Mouse (Mus musculus) common myeloid progenitor, adult 5-6 weeks (primary cell): ENCODE measurements around the gene Klrb1b. TPM values are rescaled to one million over a fixed set of nuclear protein-coding genes. Genes with fewer than 3 reads are reported as not detected.

ENCODE experiments used
- ATAC-seq: replicated peaks from 2 replicates; pipeline ENCODE4 v1.8.0; 2016; ENCODE audit warnings: low read depth, mild to moderate bottlenecking, moderate TSS enrichment, inconsistent platforms; ENCODE audit not compliant: poor library complexity, severe bottlenecking
- total RNA-seq: library from RNA; stranded (forward); fragments of 200-1000, 187-1606 nt; gene quantifications from 2 replicates; pipeline ENCODE4 v1.2.3, GENCODE M21; 2017

The Klrb1b gene
- total RNA-seq, 1 experiment from 2014 or later, result not detected

GRCm38 (mm10) chr6:128764598-128764997, 61.5 kb downstream of the Klrb1b start:
- no peak for ATAC-seq

GRCm38 (mm10) chr6:128763736-128764523, 62.2 kb downstream of the Klrb1b start:
- ATAC-seq, result peak; percentile 76

Other genes with a start within 250 kb of the Klrb1b start
- not detected in 2 replicates for gene A2ml1, start 244.7 kb downstream of the Klrb1b start, total RNA-seq
- gene Klrb1a, start 202.8 kb downstream of the Klrb1b start, total RNA-seq, result not detected in 2 replicates
- not detected in 2 replicates for gene Clec2h, start 163.9 kb downstream of the Klrb1b start, total RNA-seq
- gene Klrb1, start 103.3 kb downstream of the Klrb1b start, total RNA-seq, result not detected in 2 replicates
- 0.44 and 0.59 TPM in 2 replicates for gene Klrb1c, start 37.1 kb downstream of the Klrb1b start, total RNA-seq
- gene Gm44511, start within 50 bp of the Klrb1b start, total RNA-seq, result 1.5 and 2.0 TPM in 2 replicates
- 8.0 and 8.1 TPM in 2 replicates for gene Clec2i, start 61.3 kb upstream of the Klrb1b start, total RNA-seq
- 213 and 215 TPM in 2 replicates for gene BC035044, start 64.8 kb upstream of the Klrb1b start, total RNA-seq
- gene Clec2g, start 108.0 kb upstream of the Klrb1b start, total RNA-seq, result not detected in 2 replicates
- 11.3 and 20.6 TPM in 2 replicates for gene Klrb1f, start 219.6 kb upstream of the Klrb1b start, total RNA-seq